Mouse (Mus musculus) retina, postnatal 1 day (tissue): ENCODE data around the gene Tmprss7.

ENCODE experiments used
- DNase-seq: peaks from one replicate; pipeline ENCODE4 v3.0.0-alpha.2; 2012

The Tmprss7 gene

DNA sequence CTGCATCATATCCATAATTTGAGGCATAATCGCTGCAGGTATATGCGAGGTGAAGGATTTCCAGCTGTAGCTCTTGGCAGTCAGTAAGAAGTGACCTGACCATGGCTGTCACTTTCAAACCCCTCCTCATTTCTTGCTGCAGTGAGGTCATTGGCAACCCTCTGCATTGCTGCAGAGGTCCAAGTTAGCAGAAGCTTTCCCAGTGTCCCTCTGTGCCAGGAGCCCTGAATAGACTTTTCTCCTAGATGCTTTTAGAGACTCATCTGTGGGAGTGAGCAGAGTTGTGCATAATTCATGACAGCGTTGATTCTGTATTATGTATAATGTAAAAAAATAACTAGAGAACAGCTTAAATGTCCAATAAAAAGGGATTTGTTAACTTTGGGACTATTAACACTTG lies 8.2 kb downstream of the Tmprss7 start:
- peak; percentile 11 for DNase-seq

DNA sequence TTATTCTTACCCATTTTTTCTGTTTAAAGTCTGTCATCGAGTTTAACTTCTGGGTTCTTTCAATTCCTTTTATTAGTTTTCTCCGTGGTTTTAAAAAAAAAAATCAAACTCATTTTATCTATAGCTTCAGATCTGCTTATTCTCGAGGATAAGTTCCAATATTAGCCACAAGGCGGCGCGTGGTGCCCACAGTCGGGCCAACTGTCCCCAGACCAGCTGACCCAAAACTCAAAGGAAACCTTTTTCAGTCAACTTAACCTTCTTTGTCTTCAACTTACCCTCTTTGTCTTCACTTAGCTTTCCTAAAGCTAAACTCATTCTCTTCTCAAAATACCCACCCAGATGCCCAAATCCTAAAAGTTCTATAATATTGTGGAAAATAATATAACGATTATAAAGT lies 8.6 kb downstream of the Tmprss7 start:
- DNase-seq: peak; percentile 73

DNA sequence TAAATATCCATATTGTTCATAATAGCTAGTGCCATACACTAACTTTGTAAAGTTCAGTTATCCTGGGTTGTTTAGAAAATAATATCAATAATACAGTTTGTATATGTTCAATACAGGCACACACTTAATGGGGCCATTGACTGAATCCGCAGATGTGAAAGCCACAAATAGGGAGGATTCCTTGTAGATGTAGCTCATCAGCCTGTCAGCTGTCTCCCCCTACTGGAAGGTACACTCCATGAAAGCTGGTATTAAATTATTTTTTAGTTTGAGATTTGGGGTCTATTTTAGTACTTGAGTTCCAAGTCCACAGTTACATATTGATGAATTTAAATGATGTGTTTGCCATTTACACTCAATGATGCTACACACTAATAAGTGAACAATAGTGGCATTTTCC lies 17.0 kb downstream of the Tmprss7 start:
- DNase-seq: peak; percentile 23

DNA sequence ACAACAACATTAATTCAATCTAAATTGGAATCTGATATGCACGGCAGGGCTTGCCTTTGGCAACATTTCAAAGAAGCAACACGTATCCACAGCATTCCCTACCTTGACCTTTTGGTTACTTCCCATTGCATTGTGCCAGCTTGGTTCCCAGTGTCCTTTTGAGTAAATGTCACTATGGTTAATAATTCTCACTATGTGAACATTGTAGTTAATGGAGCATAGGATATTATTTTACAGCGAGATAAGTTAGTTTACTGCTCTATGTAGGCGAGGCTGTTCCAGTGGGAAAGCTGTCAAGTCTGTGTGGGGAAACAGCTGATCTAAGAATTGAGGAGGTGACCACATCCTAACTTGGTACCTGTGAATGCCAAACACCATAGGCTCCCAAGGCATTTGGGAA lies 23.5 kb downstream of the Tmprss7 start:
- no peak for DNase-seq

GRCm38 (mm10) chr16:45668178-45668577 lies 25.3 kb downstream of the Tmprss7 start:
- DNase-seq: no peak

- DNase-seq: no peak
Measured at GRCm38 (mm10) chr16:45666136-45666535, 27.3 kb downstream of the Tmprss7 start.

DNA sequence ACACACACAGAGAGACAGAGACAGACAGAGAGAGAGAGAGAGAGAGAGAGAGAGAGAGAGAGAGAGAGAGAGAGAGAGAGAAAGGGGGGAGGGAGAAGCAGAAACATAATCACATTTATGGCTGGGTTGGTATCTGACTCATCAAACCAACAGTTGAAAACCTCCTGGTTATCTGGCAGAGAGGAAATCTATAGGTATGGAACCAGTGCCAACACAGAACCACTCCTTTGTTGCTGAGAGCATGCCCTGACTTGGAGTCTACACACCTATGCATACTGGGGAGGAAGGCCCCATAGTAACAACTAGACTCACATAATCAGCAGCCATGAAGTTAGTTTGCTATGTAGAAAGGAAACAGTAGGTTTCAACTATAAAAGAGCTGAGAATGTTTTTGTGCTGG lies 31.1 kb downstream of the Tmprss7 start:
- DNase-seq: no peak

GRCm38 (mm10) chr16:45659596-45659995 lies 33.9 kb downstream of the Tmprss7 start:
- no peak for DNase-seq

GRCm38 (mm10) chr16:45658248-45658647 lies 35.2 kb downstream of the Tmprss7 start:
- DNase-seq: no peak

DNA sequence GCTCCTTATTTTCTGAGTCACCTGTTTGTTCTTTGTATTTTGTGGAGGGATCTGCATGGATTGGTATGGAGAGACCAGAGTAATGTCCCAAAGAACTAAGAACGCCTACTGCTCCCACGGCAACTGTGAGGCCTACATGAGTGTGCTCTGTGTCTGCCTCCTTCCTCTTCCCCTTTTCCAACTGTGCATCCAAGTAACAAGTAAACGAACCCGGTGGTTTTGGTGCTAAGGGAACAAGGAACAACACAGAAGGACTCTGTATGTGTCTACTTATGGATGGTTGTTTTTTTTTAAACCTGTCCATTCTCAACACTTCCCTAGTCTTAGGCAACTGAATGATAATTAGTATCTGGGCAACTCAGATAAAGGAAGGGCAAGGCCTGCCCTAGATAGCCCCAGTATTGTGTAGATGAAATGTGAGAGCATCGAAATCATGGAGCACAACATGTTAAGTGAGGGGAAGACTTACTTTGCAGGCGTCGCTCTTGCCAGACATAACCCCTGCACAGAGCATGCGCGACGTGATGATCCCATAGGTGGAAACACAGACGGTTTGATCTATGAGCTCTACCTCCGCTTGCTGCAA lies 35.8 kb downstream of the Tmprss7 start:
- DNase-seq: no peak

DNA sequence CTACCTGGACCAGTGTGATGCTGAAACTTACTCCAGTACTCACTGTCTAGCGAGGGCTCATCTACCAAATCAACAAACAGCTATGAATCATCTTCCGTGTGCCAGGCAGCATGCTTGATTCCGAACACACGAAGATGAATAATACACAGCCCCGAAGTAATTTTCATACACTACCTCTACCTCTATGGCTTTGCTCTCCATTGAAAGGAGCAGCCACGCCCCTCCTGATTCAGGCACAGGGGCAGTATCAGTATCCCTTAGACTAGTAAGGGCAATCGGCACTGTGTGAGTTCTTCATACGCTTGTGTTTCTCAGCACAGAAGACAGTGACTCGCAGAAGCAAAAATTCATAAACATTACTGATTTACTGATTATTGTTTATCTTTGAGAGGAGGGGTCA lies 39.0 kb downstream of the Tmprss7 start:
- DNase-seq: no peak

DNA sequence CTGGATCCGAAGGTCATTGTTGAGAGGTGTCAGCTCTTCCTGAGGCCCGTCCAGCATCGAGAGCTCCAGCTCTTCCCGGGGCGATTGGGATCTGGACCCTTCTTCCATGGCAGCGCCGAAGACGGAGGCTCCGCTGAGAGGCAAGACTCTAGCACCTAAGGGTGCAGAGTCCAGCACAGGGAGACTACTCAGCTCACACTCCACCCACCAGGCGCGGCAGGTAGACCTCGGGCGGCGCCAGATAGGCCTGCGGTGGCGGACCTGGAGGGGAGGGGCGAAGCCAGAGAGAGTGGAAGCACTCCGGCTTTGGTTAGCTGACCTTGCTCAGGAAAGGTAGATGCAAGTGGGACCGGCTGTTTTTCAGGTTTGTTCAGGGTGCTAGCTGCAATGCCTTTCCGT lies 39.5 kb downstream of the Tmprss7 start, which contains the start of gene BC016579:
TSS of gene BC016579 (minus strand) at position 135 of the 399 bp plus-strand sequence.
- peak; percentile 11 for DNase-seq

- DNase-seq: no peak
Measured at GRCm38 (mm10) chr16:45653009-45653933, 40.2 kb downstream of the Tmprss7 start.

- DNase-seq: no peak
Measured at GRCm38 (mm10) chr16:45651497-45651896, 42.0 kb downstream of the Tmprss7 start.

DNA sequence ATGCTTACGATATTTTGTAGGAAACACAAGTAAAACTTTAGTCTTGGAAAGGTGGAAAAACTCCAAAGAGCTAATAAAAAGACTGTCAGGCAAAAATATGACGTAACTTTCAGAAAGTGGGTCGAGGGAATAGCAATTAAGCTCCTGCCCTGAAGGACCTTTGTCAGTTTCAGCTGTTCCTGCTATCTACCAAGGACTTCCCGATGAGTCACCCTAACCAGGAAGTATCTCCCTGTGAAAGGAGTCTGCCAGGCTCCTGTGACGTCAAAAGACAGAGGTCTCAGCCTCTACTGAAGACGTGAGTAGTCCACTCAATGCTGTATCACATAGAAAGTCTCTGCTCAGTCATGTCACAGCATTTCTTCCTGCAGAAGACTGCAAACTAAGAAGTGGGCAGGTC lies 49.1 kb downstream of the Tmprss7 start:
- DNase-seq: no peak

GRCm38 (mm10) chr16:45643944-45644343 lies 49.5 kb downstream of the Tmprss7 start:
- DNase-seq: no peak

DNA sequence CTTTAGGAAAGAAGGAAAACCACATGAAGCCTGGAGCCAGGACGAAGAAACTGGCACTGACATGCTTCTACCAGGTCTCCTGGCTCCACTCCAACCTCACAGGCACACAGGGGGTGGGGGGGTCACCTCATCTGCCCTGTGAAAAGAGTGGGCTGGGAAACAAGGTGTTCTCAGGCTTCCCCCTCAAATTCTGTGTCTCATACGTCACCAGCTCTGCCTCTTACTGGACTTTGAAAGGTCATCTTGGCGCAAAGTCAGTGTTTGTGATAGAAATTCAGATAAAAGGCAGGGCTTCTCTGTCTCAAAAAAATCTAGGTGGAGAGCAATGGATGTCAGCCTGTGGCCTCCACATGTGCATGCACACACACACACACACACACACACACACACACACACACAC lies 52.2 kb downstream of the Tmprss7 start:
- DNase-seq: no peak

DNA sequence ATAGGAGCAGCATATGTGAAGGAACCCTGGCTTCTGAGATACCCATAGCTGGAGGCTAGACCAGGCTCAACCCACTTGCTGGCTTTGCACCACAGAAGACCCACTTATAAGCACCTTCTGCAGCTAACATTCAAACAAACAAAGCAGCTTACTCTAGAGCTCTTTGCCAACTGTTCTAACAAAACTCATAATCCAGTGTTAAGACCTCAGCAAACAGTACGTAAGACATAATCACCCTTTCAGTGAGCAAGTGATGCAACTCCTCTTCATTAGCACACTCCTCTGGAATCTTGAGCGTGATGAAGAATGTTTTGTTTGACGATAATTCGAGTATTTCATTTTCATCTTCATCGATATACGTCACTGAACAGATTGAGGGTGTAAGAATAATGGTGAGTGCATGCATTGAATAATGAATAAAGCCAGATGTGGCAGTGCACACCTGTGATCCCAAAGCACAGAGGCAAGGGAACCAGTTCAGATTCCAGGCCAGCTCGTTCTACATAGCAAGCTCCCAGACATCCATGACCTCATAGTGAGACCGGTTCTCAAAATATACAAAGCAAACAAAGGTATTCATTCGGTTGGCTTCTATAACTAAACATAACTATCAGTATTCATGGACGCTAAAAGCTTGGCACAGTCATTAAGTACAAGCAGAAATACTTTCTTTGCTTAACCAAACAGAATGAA lies 53.2 kb downstream of the Tmprss7 start:
- no peak for DNase-seq

DNA sequence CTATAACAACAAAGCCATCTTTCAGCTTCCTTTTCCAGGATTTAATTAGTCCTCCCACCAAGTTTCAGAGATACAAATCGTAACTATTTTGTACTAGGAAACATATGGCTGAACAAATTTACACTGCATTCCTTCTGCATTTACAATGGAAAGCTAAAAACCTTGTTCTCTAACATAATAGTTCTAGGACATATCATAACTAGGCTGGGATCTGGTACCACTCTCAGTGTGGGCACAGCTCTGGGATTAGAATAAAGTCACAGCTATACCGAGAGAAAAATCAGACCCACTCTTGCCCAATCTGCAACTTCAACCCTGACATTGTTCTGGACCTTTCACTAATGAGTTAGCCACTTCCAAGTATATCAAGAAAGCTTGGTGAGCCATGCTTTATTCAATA lies 57.6 kb downstream of the Tmprss7 start:
- no peak for DNase-seq

DNA sequence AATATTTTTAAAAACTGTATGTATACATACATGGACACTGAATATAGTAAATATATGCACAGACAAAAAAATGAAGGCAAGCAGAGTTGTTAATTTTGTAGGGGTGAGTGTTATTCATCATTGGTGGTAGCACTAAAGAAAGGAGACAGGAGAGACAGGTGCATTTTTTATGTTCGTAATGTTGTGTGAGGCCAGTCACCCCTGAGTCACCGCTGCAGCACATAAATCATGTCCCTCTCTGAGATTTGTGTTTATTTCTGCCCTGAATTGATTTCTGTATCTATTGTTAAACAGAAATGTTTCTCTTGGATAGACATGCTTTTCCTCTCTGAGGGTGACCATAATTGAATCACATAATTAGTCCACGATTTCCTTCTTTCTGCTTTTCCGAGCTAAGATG lies 61.0 kb downstream of the Tmprss7 start:
- DNase-seq: no peak

DNA sequence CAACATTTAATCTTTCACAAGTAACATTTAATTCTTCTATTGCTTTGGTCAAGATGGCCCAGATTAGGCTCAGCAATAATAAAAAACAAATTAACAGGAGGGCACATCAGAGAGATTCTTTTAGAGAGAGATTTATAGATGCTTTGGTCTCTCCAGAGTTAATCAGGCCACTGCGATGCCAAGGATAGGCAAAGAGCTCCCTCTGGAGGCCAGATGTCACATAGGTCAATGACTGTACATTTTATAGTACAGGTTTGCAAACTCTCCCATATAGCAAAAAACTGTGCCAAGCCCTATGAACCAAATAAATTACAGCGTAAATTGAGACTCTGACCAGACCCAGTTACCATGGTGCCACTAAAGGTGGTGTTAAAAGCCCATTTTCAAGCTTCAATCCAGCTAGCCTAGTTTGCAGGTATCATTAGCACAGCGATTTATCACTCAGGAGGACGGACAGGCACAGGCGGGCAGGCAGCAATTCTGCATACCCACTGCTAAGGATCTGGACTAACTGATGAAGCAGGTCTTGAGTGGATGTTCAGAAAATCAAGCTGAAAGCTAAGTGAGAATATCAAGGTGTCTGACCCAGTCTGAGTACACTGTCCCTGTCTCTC lies 63.0 kb downstream of the Tmprss7 start:
- DNase-seq: peak; percentile 75

- DNase-seq: no peak
Measured at GRCm38 (mm10) chr16:45629497-45630105, 63.9 kb downstream of the Tmprss7 start.

DNA sequence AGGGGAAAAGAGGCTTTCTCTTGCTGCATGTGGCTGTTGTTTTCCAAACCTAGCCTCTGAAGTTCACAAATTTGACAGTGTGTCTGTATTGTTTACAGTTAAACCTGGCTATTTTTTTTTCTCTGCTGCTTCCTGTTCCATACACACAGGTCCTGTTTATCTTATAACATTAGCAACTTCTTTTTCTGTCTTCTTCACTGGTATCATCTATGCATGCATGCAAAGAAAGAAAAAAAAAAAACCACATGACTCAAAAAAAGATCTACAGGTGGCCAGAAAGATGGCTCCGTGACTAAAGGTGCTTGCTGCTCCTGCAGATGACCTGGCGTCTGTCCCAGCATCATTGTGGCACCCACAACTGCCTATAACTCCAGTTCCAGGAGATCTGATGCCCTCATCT lies 68.1 kb downstream of the Tmprss7 start:
- no peak for DNase-seq
